In the genomic region with DNA sequence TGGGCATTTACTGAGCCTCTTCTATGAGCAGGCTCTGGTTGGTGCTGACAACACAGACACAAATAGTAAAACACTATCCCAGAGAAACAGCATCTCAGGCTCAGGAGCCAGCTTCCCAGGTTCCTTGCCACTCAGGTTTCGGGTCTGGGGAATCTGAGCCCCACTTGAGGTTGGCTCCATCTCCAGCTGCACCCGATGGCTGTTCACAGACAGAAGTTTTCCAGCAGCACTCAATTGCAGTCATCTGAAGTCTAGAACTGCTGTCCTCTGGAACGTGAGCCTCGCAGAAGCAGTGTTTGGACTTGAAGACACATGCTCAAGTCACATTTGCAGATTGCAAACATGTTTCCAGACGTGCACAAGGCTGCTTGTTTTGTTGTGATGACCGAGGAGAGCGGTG, we compare ENCODE assay signal across 16 mouse cellular contexts.
"Had no signal": no experiment of that assay in that cellular context is flagged by ENCODE, and none has a peak within 500 bp of the region (broad histone marks: within the 10 kb centered on the region; RNA-seq: fewer than 3 reads in every experiment).

No protein-coding gene starts in this region.

- H3K9ac ChIP-seq: liver, embryonic 15.5 days; liver, postnatal 0 days; midbrain, embryonic 12.5 days; midbrain, embryonic 15.5 days; neural tube, embryonic 12.5 days; stomach, embryonic 15.5 days had no signal

- H3K9me3 ChIP-seq: liver, embryonic 15.5 days; megakaryocyte, embryonic 14.5 days; midbrain, embryonic 12.5 days; midbrain, embryonic 15.5 days; neural tube, embryonic 12.5 days; stomach, embryonic 15.5 days had no signal

- ATAC-seq: liver, postnatal 0 days; midbrain, embryonic 15.5 days had no signal

- H3K27ac ChIP-seq: liver, embryonic 15.5 days; macrophage; midbrain, embryonic 12.5 days; midbrain, embryonic 15.5 days; neural tube, embryonic 12.5 days; stomach, embryonic 15.5 days; stomach, postnatal 0 days had no signal

- H3K4me3 ChIP-seq: liver, embryonic 15.5 days; midbrain, embryonic 12.5 days; midbrain, embryonic 15.5 days; neural tube, embryonic 12.5 days; stomach, embryonic 15.5 days had no signal

- H3K4me1 ChIP-seq: liver, embryonic 15.5 days; midbrain, embryonic 12.5 days; midbrain, embryonic 15.5 days; neural tube, embryonic 12.5 days; stomach, embryonic 15.5 days had no signal

- H3K4me2 ChIP-seq: liver, embryonic 15.5 days; midbrain, embryonic 12.5 days; midbrain, embryonic 15.5 days; neural tube, embryonic 12.5 days; stomach, embryonic 15.5 days had no signal

- DNase-seq: liver, postnatal 0 days; lung, adult 2 months; lung, postnatal 10 days; lung, postnatal 36 days; right cerebral cortex, postnatal 14 days; thymus, adult 2 months; thymus, postnatal 25 days; thymus, postnatal 4 days had no signal

- H3K36me3 ChIP-seq: liver, embryonic 15.5 days; midbrain, embryonic 15.5 days; neural tube, embryonic 12.5 days had no signal

- H3K27me3 ChIP-seq: liver, embryonic 15.5 days; megakaryocyte, embryonic 14.5 days; midbrain, embryonic 12.5 days; midbrain, embryonic 15.5 days; neural tube, embryonic 12.5 days; stomach, embryonic 15.5 days had no signal
